Mouse (Mus musculus): ENCODE results near the gene Gm10428.

- no peak for TF ChIP-seq CTCF (conservative IDR thresholded peaks at IDR 0.05; ENCODE audit: insufficient read depth, insufficient read length, low read depth, low read length)
- TF ChIP-seq POLR2A (IDR thresholded peaks at IDR 0.05; ENCODE audit: low read depth, low read length) = no peak
These were observed at the start of gene Gm10428 for GRCm38 (mm10) chr11:62752780-62753179.
